Mouse (Mus musculus) kidney, adult 11 months (tissue): ENCODE results near the gene Tmprss9.

Experiments used
- DNase-seq: peaks from one replicate; pipeline ENCODE4 v3.0.0; 2022

Tmprss9 gene

DNA sequence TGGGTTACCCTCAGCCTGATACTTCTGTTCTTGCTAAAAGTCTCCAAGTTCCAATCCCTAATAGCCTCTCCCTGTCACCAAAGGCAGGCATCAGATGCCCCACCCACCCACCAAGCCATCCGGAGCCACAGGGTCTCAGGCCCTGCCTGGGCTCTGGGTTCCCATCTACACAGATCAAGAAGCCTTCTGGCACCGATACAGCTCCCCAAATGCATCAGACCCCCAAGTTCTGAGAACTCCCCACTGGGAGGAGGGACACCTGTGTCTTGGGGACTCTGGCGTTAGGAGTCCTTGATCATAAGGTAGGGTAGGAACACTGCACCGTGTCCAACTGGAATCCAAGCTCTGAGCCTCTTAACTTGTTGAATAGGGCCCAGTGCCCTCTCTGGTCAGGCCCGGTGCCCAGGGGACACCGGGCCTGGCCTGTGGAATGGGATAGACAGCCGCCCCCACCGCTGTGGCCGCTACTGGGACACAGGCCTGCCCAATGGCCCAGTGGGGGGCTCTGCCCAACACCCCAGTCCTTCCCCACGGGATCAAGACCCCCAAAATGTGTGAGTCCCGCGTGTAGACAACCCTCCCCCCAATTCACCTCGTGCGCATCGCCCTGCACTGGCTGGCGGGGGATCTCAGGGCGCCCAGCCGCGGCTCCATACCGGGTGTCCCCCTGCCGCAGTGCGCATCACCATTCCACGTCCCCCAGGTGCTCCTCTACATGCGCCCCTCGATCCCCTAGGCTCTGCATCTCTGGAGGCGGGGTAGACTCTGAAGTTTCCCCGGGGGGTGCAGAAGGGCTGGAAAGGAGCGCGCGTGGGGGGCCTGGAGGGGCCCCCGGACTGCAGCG is 28.3 kb upstream of the Tmprss9 start:
- DNase-seq, result no peak

DNA sequence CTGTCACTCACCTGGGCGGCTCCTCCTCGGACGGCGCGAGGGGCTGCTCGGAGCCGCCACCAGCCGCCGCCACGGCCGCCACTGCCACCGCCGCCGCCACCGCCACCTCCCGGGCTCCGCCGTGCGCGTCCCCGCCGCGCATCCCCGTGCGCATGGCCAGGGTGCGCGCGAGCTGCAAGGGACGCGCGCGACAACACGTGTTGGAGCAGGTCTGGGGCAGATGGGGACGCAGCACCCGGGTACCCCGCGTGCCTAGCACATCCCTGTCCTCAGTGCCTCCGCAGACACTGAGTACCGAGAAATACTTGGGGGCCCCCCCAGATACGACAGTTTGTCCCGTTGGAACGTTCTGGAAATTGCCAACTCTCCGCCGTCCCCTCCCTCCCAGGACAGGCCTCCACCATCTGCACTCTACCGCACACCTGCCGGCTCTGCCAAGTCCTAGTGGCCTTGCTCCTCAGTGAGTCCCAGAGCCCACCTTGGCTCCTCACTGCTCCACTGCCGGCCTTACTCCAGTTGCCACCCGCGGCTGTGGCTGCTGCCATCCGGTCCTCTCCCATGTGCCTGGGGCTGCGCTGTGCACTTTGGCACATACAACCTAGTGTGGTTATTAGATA is 27.6 kb upstream of the Tmprss9 start, which contains the start of gene Lingo3:
Gene Lingo3, minus strand, starts transcription at position 109 of the 617 bp plus-strand sequence.
- DNase-seq, result no peak

DNA sequence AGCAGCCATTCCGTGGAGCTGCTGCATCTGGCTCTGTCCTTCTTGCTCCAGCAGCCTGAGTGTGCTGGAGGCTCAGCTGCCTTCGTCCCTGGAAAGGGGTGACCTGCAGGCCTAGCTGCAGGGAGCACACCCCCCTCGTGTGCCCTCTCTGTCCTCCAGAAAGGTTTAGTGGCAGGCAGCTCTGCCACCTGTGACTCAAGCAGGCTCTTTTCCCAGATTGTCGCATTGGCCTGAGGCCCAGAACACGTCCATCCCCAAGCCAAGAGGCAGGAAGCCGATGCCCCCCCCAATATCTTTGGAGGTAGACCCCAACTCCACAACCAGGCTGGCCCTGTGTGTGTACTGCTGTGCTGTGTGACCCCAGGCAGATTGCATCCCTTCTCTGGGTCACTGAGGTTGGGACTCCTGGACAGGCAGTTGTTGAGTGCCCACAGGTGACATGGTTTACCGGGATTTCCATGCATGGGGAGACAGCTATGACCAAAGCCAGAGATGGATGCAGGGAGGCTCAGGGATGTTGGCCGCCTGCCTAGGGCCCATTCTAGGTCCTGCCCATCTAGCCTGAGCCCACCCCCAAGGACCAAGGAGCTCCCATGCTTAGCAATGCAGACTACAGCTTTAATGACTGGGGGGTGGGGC is 26.5 kb upstream of the Tmprss9 start:
- no peak for DNase-seq

GRCm38 (mm10) chr10:80845732-80846131 is 25.9 kb upstream of the Tmprss9 start:
- no peak for DNase-seq

DNA sequence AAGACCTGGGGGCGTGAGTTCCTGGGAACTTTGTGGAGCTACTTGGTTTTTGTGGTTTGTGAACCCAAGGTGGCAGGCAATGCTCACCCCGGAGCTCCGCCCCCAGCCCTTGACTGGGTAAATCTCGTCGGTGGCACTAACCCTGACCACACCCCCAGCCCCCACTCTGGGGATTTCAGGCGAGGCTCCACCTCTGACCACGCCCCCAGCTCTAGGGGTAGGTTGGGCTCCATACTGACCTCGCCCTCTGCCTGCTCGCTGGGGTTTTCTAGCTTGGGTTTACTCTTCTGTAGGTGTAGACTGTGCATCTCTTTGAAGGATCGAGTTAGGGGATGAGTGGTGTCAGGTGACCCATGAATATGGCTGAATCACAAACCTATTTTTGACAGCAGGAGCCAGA is 23.1 kb upstream of the Tmprss9 start:
- peak; percentile 47 for DNase-seq

DNA sequence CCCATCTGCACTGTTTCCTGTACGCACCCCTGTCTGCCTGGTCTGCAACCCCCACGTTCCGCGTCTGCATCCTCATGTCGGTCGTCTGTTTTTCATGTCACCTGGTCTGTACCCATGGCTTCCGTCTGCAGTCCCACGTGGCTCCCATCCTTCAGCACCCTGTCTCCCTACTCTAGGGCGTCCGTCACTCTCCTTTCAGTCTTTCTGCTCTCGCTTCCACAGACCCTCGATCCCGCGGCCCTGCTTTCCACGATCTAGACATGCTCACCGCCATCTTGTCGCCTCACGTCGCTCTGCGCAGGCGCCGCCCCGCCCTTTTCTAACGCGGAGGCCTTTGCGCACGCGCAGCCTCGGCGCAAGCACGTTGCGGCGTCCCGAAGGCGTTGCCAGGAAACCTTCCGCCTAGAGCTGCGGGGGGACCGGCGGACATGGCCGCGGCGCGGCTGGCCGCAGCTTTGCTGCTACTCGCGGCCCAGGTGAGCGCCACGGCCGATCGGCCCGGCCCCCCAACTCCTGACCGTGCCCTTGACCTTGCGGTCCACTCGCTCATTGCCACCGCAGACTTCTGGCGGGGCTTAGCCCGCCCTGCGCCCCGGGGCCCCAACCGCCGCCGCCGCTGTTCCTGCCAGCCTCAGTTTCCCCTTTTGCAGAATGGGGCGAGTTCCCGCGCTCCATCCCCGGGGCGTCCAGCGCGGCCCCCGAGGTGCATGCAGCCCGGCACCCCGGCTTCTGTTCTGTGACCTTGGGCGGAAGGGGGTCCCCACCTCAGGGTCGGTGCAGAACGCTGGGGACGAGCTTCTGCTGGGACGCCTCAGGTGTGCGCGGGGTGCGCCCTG is 16.5 kb upstream of the Tmprss9 start, which contains the start of the genes Lsm7 and Sppl2b:
Gene Lsm7, minus strand, starts transcription at position 297 of the 836 bp plus-strand sequence.
Gene Sppl2b, plus strand, starts transcription at position 363 of the 836 bp plus-strand sequence.
- DNase-seq, result peak; percentile 93

GRCm38 (mm10) chr10:80855749-80856073 is 15.9 kb upstream of the Tmprss9 start:
- no peak for DNase-seq

- DNase-seq, result no peak
Measured at GRCm38 (mm10) chr10:80856267-80856666, 15.4 kb upstream of the Tmprss9 start.

GRCm38 (mm10) chr10:80856908-80857307 is 14.7 kb upstream of the Tmprss9 start:
- no peak for DNase-seq

DNA sequence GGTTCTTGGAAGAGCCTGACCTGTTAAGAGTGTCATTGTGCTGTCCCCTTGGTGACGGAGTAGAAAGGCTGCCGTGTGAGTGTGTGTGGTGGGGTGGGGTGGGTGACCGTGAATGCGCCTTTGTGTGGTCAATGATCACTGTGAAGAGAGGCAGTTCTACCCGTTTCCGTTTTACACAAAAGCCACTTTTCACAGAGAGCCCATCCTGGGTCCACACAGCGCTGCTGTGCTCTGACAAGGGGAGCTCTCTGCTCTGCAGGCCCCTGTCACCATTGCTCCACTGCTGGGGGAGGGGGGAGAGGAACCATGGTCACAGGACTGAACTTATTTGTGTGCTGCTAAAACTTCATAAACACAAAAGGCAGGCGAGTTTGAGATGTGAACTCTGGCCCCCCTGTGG is 14.3 kb upstream of the Tmprss9 start:
- no peak for DNase-seq

GRCm38 (mm10) chr10:80857848-80858247 is 13.8 kb upstream of the Tmprss9 start:
- no peak for DNase-seq

DNA sequence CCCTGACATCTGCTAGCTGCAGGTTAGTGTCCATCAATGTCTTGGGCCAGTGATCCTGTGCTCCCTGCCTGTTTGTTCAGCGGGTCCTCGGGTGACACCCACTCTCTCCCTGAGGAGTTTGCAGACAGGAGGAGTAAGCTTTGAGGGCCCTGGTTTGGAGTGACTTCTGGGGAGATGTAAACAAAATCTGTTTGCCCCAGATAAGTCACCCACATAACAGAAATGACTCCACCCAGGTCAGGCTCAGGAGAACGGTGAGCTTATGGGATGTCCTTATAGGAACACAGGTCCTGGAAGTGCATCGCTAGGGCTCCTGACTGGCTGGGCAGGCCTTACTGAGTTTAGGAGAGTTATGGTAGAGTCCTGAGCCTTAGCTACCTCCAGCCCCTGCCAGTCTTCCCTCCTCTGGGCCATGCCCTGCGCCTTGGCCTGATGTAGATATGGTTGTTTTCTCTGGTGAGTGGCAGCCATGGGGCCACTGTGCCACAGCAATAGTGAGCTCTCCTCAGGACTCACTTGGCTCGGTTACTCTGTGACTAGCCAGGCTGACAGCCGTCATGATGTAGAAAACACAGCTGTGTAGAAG is 13.2 kb upstream of the Tmprss9 start:
- no peak for DNase-seq

- DNase-seq, result no peak
Measured at GRCm38 (mm10) chr10:80862305-80862704, 9.3 kb upstream of the Tmprss9 start.

GRCm38 (mm10) chr10:80864446-80864845 is 7.2 kb upstream of the Tmprss9 start:
- DNase-seq, result no peak

DNA sequence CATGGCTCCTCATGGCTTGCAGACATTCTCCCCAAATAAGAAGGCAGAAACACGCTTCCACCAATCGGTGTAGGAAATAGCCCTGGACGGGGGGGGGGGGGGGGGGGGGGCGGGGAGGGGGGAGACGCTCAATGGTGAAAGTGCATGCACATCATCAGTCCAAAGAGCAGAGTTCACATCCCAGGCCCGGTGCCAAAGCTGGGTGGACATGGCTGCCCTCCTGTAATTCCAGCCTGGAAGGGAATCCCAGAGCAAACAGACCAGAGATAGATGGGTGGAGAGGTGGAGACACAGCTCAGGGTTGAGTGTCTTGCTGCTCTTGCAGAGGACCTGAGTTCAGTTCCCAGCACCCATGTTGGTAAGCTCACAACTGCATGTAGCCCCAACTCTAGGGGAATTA is 655 bp upstream of the Tmprss9 start:
- DNase-seq, result peak; percentile 83

- no peak for DNase-seq
Measured at GRCm38 (mm10) chr10:80874035-80874434, 2.4 kb downstream of the Tmprss9 start.

DNA sequence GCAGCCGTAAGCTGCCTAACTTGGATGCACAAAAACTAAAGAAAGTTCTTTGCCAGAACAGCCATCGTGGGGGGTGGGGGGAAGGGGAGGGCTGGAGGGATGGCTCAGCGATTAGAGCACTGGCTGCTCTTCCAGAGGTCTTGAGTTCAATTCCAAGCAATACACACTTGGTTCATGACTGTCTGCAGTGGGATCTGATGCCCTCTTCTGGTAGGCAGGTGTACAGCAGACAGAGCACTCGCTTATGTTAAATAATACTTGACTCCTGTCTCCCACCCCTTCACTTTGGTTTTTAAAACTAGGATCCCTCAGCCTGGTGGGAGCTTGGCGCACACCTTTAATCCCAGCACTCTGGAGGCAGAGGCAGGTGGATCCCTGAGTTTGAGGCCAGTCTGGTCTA is 4.4 kb downstream of the Tmprss9 start:
- DNase-seq, result peak; percentile 38

DNA sequence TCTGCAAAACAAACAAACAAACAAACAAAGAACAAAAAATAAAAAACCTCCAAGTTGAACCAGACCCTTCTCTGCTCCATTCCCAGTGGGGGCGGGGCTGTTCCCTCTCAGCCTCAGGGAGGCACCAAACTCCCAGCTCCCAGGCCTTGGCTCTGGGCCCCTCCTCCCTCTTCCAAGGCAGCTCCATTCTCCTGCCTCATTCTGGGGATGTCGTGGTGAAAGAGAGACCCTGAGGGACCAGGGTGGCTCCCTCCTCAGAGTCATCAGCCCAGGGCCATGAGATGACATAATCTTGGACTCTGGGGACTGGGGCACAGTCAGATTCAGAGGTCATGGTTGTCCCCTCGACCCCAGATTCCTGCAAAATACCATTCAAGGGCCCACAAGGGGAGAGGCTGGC is 4.9 kb downstream of the Tmprss9 start:
- DNase-seq, result no peak

GRCm38 (mm10) chr10:80880131-80880641 is 8.5 kb downstream of the Tmprss9 start:
- DNase-seq, result peak; percentile 38

DNA sequence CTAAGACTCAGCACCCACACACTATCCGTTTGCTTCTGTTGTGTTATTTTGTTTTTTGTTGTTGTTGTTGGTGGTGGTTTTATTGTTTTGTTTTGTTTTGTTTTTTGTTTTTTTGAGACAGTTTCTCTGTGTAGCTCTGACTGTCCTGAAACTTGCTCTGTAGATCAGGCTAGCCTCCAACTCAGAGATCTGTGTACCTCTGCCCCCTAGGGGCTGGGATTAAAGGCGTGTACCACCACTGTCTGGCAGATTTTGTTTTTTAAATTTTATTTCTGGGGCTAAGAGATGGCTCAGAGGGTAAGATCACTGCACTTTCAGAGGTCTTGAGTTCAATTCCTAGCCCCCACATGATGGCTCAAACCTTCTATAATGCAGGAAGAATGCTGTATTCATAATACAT is 9.3 kb downstream of the Tmprss9 start:
- no peak for DNase-seq

- DNase-seq, result peak; percentile 67
Measured at GRCm38 (mm10) chr10:80881301-80881700, 9.7 kb downstream of the Tmprss9 start.

GRCm38 (mm10) chr10:80887181-80887580 is 15.5 kb downstream of the Tmprss9 start:
- DNase-seq, result peak; percentile 78
